Mouse (Mus musculus): ENCODE measurements around the gene Cyp4f13. TPM values are rescaled to one million over a fixed set of nuclear protein-coding genes. Genes with fewer than 3 reads are reported as not detected.

Cyp4f13 gene
- polyA plus RNA-seq, 1 experiment from 2014 or later, result 10.0 TPM

GRCm38 (mm10) chr17:32877471-32878171, 69.6 kb downstream of the Cyp4f13 start:
- ATAC-seq (replicated peaks; ENCODE audit: insufficient number of reproducible peaks, insufficient read depth, low FRiP score, low read depth), result 0 out of 2 replicates have a peak, but pooled peaks have one; percentile 27
- Histone ChIP-seq H3K4me3 (no peak overlapping the region), H3K4me2 (peak overlapping the region; percentile 35; the same call in 1 of the 2 replicates), H3K9me3 (replicated peaks) (no peaks in the 10 kb centered on the region), H3K27ac (no peak overlapping the region), H3K27me3 (0 out of 2 replicates have a peak, but pooled peaks cover 2% of the 10 kb centered on the region), H3K36me3 (peaks cover 22% of the 10 kb centered on the region), H3K9ac (no peak overlapping the region), H3K4me1 (replicated peaks) (peaks cover 6% of the 10 kb centered on the region; the same call in 1 of the 2 replicates)
- 5% methylated on average over 22 of the region's 22 CpGs for WGBS

Other genes starting within 250 kb of the Cyp4f13 start
- 18.1 and 20.5 TPM in 2 replicates for gene Zfp871, start 159.1 kb downstream of the Cyp4f13 start, polyA plus RNA-seq (2015; fragmentation: Nextera tagmentation; extraction: Ambion mirVana)
- gene Zfp811, start 137.5 kb downstream of the Cyp4f13 start, polyA plus RNA-seq (2015; fragmentation: Nextera tagmentation; extraction: Ambion mirVana), result 1.1 and 1.3 TPM in 2 replicates
- gene Zfp799, start 117.1 kb downstream of the Cyp4f13 start, polyA plus RNA-seq (2015; fragmentation: Nextera tagmentation; extraction: Ambion mirVana), result 6.2 and 8.2 TPM in 2 replicates
- 4.5 and 5.5 TPM in 2 replicates for gene Zfp870, start 55.8 kb downstream of the Cyp4f13 start, polyA plus RNA-seq (2015; fragmentation: Nextera tagmentation; extraction: Ambion mirVana)
- not detected in 2 replicates for gene Cyp4f14, start 30.1 kb downstream of the Cyp4f13 start, polyA plus RNA-seq (2015; fragmentation: Nextera tagmentation; extraction: Ambion mirVana)
- 4.9 and 7.4 TPM in 2 replicates for gene Zfp472, start 18.4 kb upstream of the Cyp4f13 start, polyA plus RNA-seq (2015; fragmentation: Nextera tagmentation; extraction: Ambion mirVana)
- 6.7 and 8.9 TPM in 2 replicates for gene Zfp952, start 45.7 kb upstream of the Cyp4f13 start, polyA plus RNA-seq (2015; fragmentation: Nextera tagmentation; extraction: Ambion mirVana)
- gene Zfp763, start 86.0 kb upstream of the Cyp4f13 start, polyA plus RNA-seq (2015; fragmentation: Nextera tagmentation; extraction: Ambion mirVana), result 6.0 and 6.2 TPM in 2 replicates
- gene 4921501E09Rik, start 120.7 kb upstream of the Cyp4f13 start, polyA plus RNA-seq (2015; fragmentation: Nextera tagmentation; extraction: Ambion mirVana), result not detected in 2 replicates
- gene Zfp563, start 141.9 kb upstream of the Cyp4f13 start, polyA plus RNA-seq (2015; fragmentation: Nextera tagmentation; extraction: Ambion mirVana), result 4.5 and 4.7 TPM in 2 replicates
- gene Morc2b, start 192.3 kb upstream of the Cyp4f13 start, polyA plus RNA-seq (2015; fragmentation: Nextera tagmentation; extraction: Ambion mirVana), result not detected in 2 replicates
- gene Olfr55, start 221.0 kb upstream of the Cyp4f13 start, polyA plus RNA-seq (2015; fragmentation: Nextera tagmentation; extraction: Ambion mirVana), result not detected in 2 replicates
- gene Olfr239, start 243.9 kb upstream of the Cyp4f13 start, polyA plus RNA-seq (2015; fragmentation: Nextera tagmentation; extraction: Ambion mirVana), result not detected in 2 replicates